Mouse (Mus musculus) midbrain, postnatal 0 days (tissue): ENCODE results near the gene Dlgap3. TPM values are rescaled to one million over a fixed set of nuclear protein-coding genes. Genes with fewer than 3 reads are reported as not detected.

Source experiments
- ATAC-seq: fragments of 200-750 bp; cut with Nextera tagmentation; 2 replicates; pipeline ENCODE4 v1.8.0; 2017; ENCODE audit warnings: moderate number of reproducible peaks, mild to moderate bottlenecking, moderate TSS enrichment, moderate library complexity; ENCODE audit not compliant: low FRiP score
- DNase-seq: peaks from one replicate; pipeline ENCODE4 v3.0.0-alpha.2; 2015; ENCODE audit warnings: low spot score
- H3K27ac ChIP-seq: fragments of 300-500 bp; sonication (generic); 2 replicates; pipeline ENCODE4 v1.5.1; 2014; ENCODE audit warnings: low read depth, mild to moderate bottlenecking, low read length, mixed read lengths
- H3K27me3 ChIP-seq: fragments of 300-500 bp; sonication (generic); 2 replicates; pipeline ENCODE4 v1.6.1; 2014; ENCODE audit warnings: low read length, control low read depth, mixed read lengths; ENCODE audit not compliant: insufficient read depth
- H3K36me3 ChIP-seq: fragments of 300-500 bp; sonication (generic); 2 replicates; pipeline ENCODE4 v1.6.1; 2014; ENCODE audit warnings: low read length, control low read depth, mixed read lengths; ENCODE audit not compliant: insufficient read depth
- H3K4me1 ChIP-seq: fragments of 300-500 bp; sonication (generic); 2 replicates; pipeline ENCODE4 v1.6.1; 2014; ENCODE audit warnings: mild to moderate bottlenecking, control low read depth, antibody characterized with exemption, low read length, mixed read lengths; ENCODE audit not compliant: insufficient read depth
- H3K4me2 ChIP-seq: fragments of 300-500 bp; sonication (generic); 2 replicates; pipeline ENCODE4 v1.6.1; 2014; ENCODE audit warnings: low read depth, mild to moderate bottlenecking, low read length, mixed read lengths; ENCODE audit not compliant: poor library complexity, severe bottlenecking
- H3K4me3 ChIP-seq: fragments of 300-500 bp; sonication (generic); 2 replicates; pipeline ENCODE4 v1.5.1; 2014; ENCODE audit warnings: low read depth, mild to moderate bottlenecking, low read length, moderate library complexity
- H3K9ac ChIP-seq: fragments of 300-500 bp; sonication (generic); replicated peaks from 2 replicates; pipeline ENCODE4 v1.6.1; 2014; ENCODE audit warnings: mild to moderate bottlenecking, low read length, moderate library complexity, mixed read lengths; ENCODE audit not compliant: poor library complexity, severe bottlenecking
- H3K9me3 ChIP-seq: fragments of 300-500 bp; sonication (generic); 2 replicates; pipeline ENCODE4 v1.6.1; 2016; ENCODE audit warnings: low read length, control low read depth
- CTCF ChIP-seq: IDR thresholded peaks from 2 replicates; pipeline ENCODE4 v1.5.1; 2016; ENCODE audit warnings: antibody characterized with exemption, mild to moderate bottlenecking
- whole genome bisulfite sequencing: fragments of 180-500 bp; shearing (Covaris S2); extraction: QIAGEN DNeasy Blood & Tissue Kit; methylation state at CpG from one replicate; pipeline ENCODE4 v1.1.7; 2014; 5-methylcytosine and 5-hydroxymethylcytosine counted together
- polyA plus RNA-seq: library from polyadenylated mRNA; unstranded; fragments of >200 nt; fragmentation: Nextera tagmentation; extraction: Ambion mirVana; gene quantifications from 2 replicates; pipeline ENCODE4 v1.2.1, GENCODE M21; 2015
- total RNA-seq: library from RNA; depleted of rRNA; stranded (reverse); fragments of >200 nt; gene quantifications from 2 replicates; pipeline ENCODE4 v1.2.3, GENCODE M21; 2014

Gene Dlgap3
- total and polyA plus RNA-seq, 2 experiments from 2014 or later: 34.5 to 156 TPM

- 83% methylated on average over 11 of the region's 11 CpGs for WGBS
- no peak for ATAC-seq
These were observed 9.0 kb downstream of the Dlgap3 start for GRCm38 (mm10) chr4:127177961-127178360.

GRCm38 (mm10) chr4:127178671-127179070, 9.7 kb downstream of the Dlgap3 start:
- Histone ChIP-seq H3K4me2 (no peak overlapping the region), H3K36me3 (no peaks in the 10 kb centered on the region), H3K9ac (no peak overlapping the region), H3K9me3 (no peaks in the 10 kb centered on the region), H3K4me1 (peaks cover 14% of the 10 kb centered on the region), H3K4me3 (no peak overlapping the region), H3K27me3 (no peaks in the 10 kb centered on the region), H3K27ac (peak overlapping the region; percentile 47)
- DNase-seq (no peak), ATAC-seq (0 out of 2 replicates have a peak, but pooled peaks have one; percentile 2)
- 45% methylated on average over 9 of the region's 9 CpGs for WGBS
- TF ChIP-seq CTCF: no peak

More at GRCm38 (mm10) chr4:127177961-127178360, 9.0 kb downstream of the Dlgap3 start:
- no peak overlapping the region for H3K9ac ChIP-seq
- no peak overlapping the region for H3K4me2 ChIP-seq
- H3K36me3 ChIP-seq: no peaks in the 10 kb centered on the region
- no peak for DNase-seq
- H3K4me1 ChIP-seq: peaks cover 14% of the 10 kb centered on the region
- H3K27ac ChIP-seq: no peak overlapping the region
- no peaks in the 10 kb centered on the region for H3K27me3 ChIP-seq
- H3K4me3 ChIP-seq: no peak overlapping the region
- no peak for TF ChIP-seq CTCF
- H3K9me3 ChIP-seq: no peaks in the 10 kb centered on the region

DNA sequence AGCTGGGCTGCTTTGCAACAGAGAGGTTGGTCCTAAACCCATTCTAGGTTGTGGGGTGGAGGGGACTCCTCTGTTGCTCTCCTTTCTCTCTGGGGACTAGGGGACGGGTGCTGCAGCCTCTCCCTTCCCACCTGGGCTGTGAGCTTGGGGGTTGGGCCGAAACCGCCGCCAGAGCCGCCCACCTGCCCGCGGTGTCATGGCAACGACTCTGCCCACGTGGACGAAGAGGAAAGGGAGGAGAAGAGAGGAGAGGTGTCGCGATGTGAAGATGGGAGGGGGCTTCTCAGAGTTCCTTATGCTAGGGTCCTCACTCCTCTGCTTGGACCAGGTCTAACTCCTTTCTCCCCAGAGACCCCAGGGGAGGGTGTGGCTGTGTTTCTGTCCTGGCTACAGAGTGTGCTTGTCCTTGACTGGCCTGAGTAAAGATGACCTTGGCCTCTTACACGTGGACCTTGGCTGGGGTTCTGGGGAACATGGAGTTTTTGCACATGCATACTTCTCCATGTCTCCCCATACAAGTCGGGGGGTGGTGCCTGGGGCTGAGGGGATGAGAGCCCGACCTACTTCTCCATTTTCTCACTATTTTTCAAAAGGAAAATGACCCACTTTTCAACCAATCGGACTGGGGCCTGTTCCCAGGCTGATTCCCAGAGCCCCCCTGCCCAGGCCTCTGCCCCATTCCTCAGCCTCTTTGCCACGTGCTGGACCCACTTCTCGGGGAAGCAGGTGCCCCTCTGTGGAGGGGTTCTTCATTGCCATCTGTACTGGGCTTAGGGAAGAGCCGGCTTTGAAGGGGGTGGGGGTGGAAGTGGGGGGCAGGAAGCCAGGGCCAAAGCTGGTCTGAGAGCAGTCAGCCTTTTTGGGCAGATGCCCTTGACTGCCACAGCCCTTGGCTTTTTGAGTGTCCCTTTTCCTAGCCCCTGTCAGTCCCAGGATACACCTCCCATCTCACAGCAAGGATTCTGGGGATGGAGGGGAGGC, 10.8 kb downstream of the Dlgap3 start:
- H3K4me1 ChIP-seq: peaks cover 14% of the 10 kb centered on the region
- 10% methylated on average over 19 of the region's 19 CpGs for WGBS
- no peaks in the 10 kb centered on the region for H3K27me3 ChIP-seq
- H3K9me3 ChIP-seq: no peaks in the 10 kb centered on the region
- peak; percentile 53 for DNase-seq
- H3K9ac ChIP-seq: peak overlapping the region; percentile 42; the same call in 1 of the 2 replicates
- H3K36me3 ChIP-seq: no peaks in the 10 kb centered on the region
- H3K4me3 ChIP-seq: peak overlapping the region; percentile 18
- peak overlapping the region; percentile 47 for H3K27ac ChIP-seq
- ATAC-seq: peak; percentile 72
- peak overlapping the region; percentile 44 for H3K4me2 ChIP-seq
- TF ChIP-seq CTCF: no peak

- Histone ChIP-seq H3K4me2 (no peak overlapping the region), H3K4me1 (peaks cover 14% of the 10 kb centered on the region), H3K4me3 (no peak overlapping the region), H3K9ac (no peak overlapping the region), H3K9me3 (no peaks in the 10 kb centered on the region), H3K27me3 (no peaks in the 10 kb centered on the region), H3K36me3 (no peaks in the 10 kb centered on the region), H3K27ac (peak overlapping the region; percentile 47)
- WGBS: 58% methylated on average over 3 of the region's 3 CpGs
- no peak for DNase-seq
- ATAC-seq: no peak
- no peak for TF ChIP-seq CTCF
These were observed 11.4 kb downstream of the Dlgap3 start for GRCm38 (mm10) chr4:127180450-127180840.

GRCm38 (mm10) chr4:127181010-127181409, 12.0 kb downstream of the Dlgap3 start:
- Histone ChIP-seq H3K9ac (no peak overlapping the region), H3K36me3 (no peaks in the 10 kb centered on the region), H3K4me3 (no peak overlapping the region), H3K4me2 (no peak overlapping the region), H3K27me3 (no peaks in the 10 kb centered on the region), H3K9me3 (no peaks in the 10 kb centered on the region), H3K27ac (no peak overlapping the region), H3K4me1 (peaks cover 14% of the 10 kb centered on the region)
- no peak for DNase-seq
- no peak for TF ChIP-seq CTCF
- 88% methylated on average over 9 of the region's 9 CpGs for WGBS
- no peak for ATAC-seq

DNA sequence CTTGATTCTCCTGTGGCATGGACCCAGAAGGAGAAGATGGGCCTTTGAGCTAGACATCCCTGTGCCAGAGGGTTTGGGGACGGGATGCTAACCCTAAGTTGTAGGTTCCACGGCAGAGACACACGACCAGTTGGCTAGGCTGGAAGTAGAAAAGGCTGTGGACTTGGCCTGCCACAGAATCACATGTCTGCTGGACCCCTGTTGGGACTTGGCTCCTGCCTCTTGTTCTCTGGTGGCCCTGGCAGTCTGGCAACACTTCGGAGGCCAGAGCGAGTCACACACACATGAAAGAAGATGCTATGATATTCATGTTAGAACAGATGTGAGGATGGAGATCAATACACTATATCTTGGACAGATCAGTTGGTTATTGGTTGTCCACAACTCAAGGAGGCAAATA, 14.9 kb downstream of the Dlgap3 start:
- no peak overlapping the region for H3K9ac ChIP-seq
- no peak overlapping the region for H3K4me3 ChIP-seq
- no peaks in the 10 kb centered on the region for H3K36me3 ChIP-seq
- no peaks in the 10 kb centered on the region for H3K27me3 ChIP-seq
- DNase-seq (peak; percentile 41), ATAC-seq (no peak)
- 86% methylated on average over 5 of the region's 5 CpGs for WGBS
- no peak overlapping the region for H3K4me2 ChIP-seq
- no peak overlapping the region for H3K27ac ChIP-seq
- no peaks in the 10 kb centered on the region for H3K9me3 ChIP-seq
- H3K4me1 ChIP-seq: peaks cover 12% of the 10 kb centered on the region
- no peak for TF ChIP-seq CTCF
